Mouse (Mus musculus): ENCODE data around the gene H2-K1.
"Not testable (repeated sequence)": the region's sequence is repeated elsewhere in the genome, so short reads cannot be mapped to it uniquely, and the experiment has no call there.

The H2-K1 gene

DNA sequence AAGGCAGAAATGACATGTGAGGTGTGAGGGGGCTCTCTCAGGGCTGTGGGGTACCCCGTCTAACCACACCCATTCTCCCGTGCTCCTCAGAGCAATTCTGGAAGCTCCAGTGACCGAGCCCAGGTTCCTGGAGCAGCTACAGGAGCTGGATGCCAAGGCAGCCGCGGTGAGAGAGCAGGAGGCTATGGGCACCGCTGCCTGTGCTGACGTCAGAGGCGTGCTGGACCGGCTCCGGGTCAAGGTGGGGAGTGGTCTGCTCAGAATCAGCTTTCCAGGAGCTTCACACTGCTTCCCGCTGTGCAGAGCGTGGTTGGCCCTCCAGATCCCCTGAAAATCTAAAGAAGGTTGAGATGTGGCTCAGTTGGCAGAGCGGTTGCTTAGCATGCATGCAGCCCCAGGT lies 41.0 kb downstream of the H2-K1 start:
- in situ Hi-C loops (cut with MboI; ENCODE audit: low sequenced_read_pairs), result no loop called here

DNA sequence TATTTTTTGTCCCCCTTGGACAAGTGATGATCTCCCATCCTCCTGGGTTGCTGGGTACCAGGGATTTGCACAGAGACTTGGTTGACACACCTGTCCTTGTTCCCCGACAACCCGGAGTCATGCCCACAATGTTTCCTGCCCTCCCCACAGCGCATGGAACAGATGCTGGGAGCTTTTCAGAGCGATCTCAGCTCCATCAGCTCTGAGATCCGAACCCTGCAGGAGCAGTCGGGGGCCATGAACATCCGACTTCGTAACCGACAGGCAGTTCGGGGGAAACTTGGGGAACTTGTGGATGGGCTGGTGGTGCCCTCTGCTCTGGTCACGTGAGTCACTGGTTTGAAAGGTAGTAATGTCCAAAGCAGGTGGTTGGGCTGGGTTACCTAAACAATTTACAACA lies 41.7 kb downstream of the H2-K1 start:
- in situ Hi-C loops (cut with MboI; ENCODE audit: low sequenced_read_pairs), result no loop called here

DNA sequence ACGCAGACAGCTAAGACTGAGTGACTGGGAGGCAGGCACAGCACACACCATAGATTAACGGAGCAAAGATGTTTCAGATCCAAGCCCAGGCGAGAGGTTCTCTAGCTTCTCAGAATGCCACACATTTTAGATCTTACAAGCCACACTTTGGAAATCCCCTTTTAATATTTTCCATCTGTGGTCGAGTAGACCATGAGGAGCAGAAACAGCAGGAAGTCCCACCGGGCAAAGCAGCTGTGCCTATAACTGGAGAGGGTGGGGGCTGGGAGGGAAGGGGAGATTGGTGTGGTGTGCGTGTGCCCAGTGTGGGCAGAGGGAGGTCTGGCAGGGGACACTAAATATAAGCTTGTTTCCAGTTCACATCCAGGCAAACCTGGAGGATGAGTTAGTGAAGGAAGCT lies 42.7 kb downstream of the H2-K1 start:
- in situ Hi-C loops (cut with MboI; ENCODE audit: low sequenced_read_pairs), result no loop called here

DNA sequence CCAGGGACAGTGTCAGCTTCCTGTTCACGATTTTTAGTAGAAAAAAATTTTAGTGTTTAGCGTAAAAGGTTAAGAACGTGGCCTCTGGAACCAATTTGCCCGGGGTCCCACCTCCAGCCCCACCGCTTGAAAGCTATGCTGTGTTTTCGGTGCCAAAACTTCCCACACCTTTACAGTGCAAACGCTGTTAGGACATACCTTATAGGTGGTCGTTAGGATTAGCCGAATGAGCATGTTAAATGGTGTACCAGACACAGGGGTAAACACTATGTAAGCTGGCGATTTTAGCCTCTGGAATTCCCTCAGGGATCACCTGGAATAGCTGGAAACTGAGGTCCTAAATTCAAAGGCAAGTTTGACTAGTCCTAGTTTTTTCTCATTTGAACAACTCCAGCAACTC lies 43.8 kb downstream of the H2-K1 start:
- in situ Hi-C loops (cut with MboI; ENCODE audit: low sequenced_read_pairs), result no loop called here

DNA sequence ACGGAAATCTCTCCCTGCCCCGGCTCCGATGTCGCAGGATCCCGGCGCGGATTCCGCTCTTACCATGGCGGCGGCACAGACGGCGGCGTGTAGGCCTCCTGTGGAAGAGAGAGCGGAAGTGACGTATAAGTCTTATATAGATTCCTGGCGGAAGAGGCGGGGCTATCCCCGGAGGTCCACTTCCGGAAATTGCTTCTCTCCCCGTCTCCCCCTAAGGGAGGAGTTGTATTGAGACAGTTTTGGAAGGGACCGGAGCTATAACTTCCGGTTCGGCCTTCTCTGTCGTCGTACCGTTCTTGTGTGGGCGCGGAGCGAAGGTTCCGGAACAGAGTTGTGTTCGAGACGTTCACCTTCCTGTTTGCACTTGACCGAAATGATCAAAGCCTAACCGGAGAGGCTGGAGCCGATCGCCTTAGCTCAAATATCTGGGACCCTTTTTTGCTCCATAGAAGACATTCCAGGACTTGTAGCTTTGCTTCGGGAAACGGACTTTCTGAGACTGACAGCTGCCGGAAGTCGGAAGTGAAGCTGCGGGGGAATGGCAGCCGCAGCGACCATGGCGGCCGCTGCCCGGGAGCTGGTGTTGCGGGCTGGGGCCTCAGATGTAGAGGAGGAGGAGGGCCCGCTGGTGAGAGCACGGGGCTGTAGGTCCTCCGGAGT lies 44.5 kb downstream of the H2-K1 start, which contains the start of the genes Vps52 and Rps18:
Vps52 (plus strand) TSS at position 258 of the 660 bp plus-strand sequence.
Rps18 (minus strand) TSS at position 447 of the 660 bp plus-strand sequence.
- in situ Hi-C loops (cut with MboI; ENCODE audit: low sequenced_read_pairs), result no loop called here

- in situ Hi-C loops (cut with MboI; ENCODE audit: low sequenced_read_pairs), result no loop called here
Measured at GRCm38 (mm10) chr17:33954646-33955554, 45.2 kb downstream of the H2-K1 start.

DNA sequence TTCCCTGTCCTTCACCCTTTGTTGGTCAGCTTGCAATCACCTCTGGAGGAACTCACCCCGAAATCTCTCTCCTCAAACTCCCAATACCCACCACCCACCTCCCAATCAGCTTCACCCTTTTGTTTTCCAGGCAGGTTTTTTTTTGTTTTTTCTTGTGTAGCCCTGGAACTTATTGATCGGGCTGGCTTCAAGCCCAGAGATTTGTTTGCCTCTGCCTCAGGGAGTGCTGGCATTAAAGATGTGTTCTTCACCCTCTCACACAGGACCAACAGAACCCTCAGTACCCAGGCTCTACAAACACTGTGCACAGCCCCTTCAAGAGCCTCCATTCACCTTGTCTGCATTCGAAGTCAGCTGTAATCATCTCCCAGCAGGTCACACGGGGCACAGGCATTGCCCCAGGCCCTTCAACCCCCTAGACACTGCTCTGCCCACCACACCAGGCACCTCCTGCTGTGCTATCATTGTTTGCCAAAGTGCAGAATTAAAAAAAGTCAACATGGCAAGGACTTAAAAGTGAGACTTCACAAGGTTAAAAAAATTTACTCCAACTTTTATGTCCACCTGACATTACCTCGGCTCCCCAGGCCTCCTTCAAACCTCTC lies 46.1 kb downstream of the H2-K1 start:
- in situ Hi-C loops (cut with MboI; ENCODE audit: low sequenced_read_pairs), result no loop called here

DNA sequence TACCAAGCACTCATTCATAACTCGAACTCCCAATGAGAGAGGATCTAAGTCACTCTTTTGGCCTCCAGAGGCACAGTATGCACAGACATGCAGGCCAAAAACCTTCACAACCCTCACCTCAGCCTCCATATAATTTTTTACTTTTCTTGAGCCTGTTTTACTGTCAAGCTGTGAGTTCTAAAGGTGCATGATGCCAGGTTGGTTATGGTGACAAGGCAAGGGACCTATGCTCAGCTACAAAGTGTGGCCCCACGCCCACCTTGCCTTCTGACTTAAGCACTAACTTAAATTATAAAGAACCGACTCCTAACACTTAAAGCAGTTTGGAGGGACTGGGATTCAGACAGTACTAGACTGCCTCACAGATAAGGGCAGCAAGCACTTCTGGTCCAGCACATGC lies 46.8 kb downstream of the H2-K1 start:
- in situ Hi-C loops (cut with MboI; ENCODE audit: low sequenced_read_pairs), result no loop called here

GRCm38 (mm10) chr17:33952879-33953278 lies 47.3 kb downstream of the H2-K1 start:
- in situ Hi-C loops (cut with MboI; ENCODE audit: low sequenced_read_pairs), result no loop called here

GRCm38 (mm10) chr17:33952015-33952414 lies 48.1 kb downstream of the H2-K1 start:
- in situ Hi-C loops (cut with MboI; ENCODE audit: low sequenced_read_pairs), result not testable (repeated sequence)

- in situ Hi-C loops (cut with MboI; ENCODE audit: low sequenced_read_pairs), result no loop called here
Measured at GRCm38 (mm10) chr17:33951021-33951946, 48.9 kb downstream of the H2-K1 start, which contains the start of gene B3galt4. Gene B3galt4, minus strand, starts transcription at chr17:33951488.

GRCm38 (mm10) chr17:33950131-33950625 lies 50.0 kb downstream of the H2-K1 start:
- in situ Hi-C loops (cut with MboI; ENCODE audit: low sequenced_read_pairs), result no loop called here

DNA sequence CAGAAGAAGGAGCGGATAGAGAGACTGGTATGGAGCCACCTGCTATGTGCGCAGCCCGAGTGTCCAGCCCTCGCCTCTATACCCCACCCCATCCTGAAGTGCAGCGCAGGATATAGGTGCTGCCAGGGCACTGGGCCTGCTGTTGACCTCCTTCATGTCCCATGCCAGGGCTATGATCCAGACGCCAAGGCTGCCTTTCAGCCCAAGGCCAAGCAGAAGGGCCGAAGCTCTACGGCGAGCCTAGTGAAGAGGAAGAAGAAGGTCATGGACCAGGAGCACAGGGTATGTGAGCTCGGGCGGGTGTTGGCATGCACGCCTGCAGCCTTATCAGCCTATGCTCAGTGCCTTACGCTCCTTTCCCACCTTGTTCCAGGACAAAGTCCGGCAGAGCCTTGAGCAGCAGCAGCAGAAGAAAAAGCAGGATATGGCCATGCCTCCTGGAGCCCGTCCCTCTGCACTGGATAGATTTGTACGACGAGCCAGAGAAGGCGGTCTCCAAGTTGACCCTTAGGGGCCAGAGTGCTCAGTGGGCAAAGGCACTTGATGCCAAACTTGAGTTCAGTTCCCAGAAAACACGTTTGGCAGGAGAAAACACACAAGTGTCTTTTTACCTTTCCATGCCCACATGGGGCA lies 51.1 kb downstream of the H2-K1 start:
- in situ Hi-C loops (cut with MboI; ENCODE audit: low sequenced_read_pairs), result no loop called here

DNA sequence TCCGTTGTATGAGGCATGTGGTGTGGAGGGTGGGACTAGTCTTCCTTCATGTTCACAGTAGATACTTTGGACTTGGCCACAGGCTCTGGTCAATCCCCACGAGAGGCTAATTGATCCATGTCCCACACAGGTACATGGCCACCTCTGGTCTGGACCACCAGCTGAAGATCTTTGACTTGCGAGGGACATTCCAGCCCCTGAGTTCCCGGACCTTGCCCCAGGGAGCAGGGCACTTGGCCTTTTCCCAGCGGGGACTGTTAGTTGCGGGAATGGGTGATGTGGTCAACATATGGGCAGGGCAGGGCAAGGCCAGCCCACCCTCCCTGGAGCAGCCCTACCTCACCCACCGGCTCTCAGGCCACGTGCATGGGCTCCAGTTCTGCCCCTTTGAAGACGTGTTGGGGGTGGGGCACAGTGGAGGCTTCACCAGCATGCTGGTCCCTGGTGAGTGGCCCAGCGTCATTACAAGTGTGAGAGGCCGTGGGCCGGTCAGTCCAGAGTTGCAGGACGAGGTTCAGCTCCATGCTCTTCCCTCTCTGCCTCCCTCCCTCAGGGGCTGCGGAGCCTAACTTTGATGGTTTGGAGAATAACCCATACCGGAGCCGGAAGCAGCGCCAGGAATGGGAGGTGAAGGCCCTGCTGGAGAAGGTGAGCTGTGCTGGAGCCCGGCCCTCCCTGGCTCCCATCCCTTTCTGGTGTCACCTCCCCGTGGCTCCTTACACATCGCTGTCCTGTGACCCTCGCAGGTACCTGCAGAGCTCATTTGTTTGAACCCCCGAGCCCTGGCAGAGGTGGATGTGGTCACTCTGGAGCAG lies 51.9 kb downstream of the H2-K1 start:
- in situ Hi-C loops (cut with MboI; ENCODE audit: low sequenced_read_pairs), result no loop called here

DNA sequence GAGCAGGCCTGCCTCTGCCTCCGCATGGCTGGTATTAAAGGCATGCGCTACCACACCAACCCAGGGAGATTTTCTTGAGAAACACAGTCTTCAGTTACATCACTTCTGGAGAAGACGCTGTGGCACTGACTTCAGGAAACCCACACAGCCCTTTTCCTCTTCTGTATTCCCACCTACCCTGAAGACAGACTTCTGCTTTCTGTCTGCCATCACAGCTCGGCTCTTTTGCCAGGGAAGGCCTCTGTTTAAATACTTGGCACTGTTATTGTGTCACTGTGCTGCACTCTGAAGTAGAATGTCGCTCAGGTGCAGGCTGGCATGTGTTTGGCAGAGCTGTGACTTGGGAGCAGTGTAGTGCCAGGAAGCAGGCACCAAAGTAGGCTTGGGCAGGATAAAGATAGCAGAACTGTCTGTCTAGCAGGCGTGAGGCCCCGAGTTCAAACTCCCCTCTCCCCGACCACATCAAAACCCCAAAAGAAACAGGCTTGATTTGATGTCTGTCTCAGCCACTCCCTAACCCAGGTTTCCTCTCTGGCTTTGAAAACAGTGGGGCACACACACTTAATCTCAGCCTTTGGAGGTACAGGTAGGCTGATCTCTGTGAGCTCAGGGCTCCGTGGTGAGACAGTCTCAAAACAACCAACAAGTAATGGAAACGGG lies 52.6 kb downstream of the H2-K1 start:
- in situ Hi-C loops (cut with MboI; ENCODE audit: low sequenced_read_pairs), result no loop called here

Measured in CH12F3 (cell line).